Mouse (Mus musculus): ENCODE measurements around the gene Spata48.

Gene Spata48

GRCm38 (mm10) chr11:11461635-11462560 lies at the start of gene Spata48, which contains the start of gene Zpbp:
Spata48 (plus strand) TSS chr11:11462094.
Zpbp (minus strand) TSS chr11:11462408.
- in situ Hi-C loops (cut with MboI, MseI) = no loop called here

GRCm38 (mm10) chr11:11414188-11414587 lies 47.7 kb upstream of the Spata48 start:
- in situ Hi-C loops (cut with MboI, MseI) = no loop called here

- in situ Hi-C loops (cut with MboI, MseI) = no loop called here
Observed at GRCm38 (mm10) chr11:11417356-11417755, 44.5 kb upstream of the Spata48 start.

GRCm38 (mm10) chr11:11455037-11455436 lies 6.9 kb upstream of the Spata48 start:
- in situ Hi-C loops (cut with MboI, MseI) = loop anchor here (5.0 kb wide), 3 partner anchors 337 to 522 kb away; no protein-coding TSS in a partner anchor

- in situ Hi-C loops (cut with MboI, MseI) = no loop called here
Observed at GRCm38 (mm10) chr11:11462561-11462890, 632 bp downstream of the Spata48 start.

DNA sequence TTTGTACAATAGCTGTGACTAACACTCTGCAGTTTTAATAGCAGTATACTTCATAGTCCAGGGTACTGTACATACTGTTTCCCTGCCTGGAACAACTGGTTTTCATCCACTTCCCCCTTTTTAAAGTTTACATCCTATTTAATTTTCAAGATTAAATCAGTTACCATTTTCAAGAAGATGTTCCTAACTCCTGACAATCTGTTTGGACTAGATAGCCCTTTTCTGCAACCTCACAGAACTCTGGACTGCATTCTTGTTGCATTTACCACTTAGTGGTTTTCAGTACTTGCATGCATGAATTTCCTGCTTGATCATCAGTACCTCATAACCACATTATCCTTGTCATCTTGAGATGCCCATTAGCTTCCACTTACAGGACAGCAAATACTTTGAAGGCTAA lies 7.0 kb downstream of the Spata48 start:
- in situ Hi-C loops (cut with MboI, MseI) = no loop called here

DNA sequence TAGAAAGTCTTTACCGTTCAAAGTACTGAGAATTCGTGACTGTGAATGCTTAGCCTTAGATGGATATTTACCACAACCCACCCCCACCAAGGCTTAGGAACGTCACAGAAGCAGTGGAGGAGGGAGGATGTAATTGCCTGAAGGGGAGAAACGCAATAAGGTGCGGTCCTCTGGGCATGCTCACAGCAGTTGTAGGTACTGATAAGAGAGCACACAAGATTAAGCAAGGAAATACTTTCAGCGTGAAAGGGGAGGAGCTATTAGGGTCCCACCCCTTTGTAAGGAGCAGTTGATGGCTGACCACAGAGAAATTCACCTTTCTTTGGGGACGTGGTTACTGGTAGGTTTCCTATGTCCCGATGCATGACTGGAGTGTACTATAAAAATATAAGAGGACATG lies 22.5 kb downstream of the Spata48 start:
- in situ Hi-C loops (cut with MboI, MseI) = no loop called here

GRCm38 (mm10) chr11:11492044-11492443 lies 30.1 kb downstream of the Spata48 start:
- in situ Hi-C loops (cut with MboI, MseI) = no loop called here

DNA sequence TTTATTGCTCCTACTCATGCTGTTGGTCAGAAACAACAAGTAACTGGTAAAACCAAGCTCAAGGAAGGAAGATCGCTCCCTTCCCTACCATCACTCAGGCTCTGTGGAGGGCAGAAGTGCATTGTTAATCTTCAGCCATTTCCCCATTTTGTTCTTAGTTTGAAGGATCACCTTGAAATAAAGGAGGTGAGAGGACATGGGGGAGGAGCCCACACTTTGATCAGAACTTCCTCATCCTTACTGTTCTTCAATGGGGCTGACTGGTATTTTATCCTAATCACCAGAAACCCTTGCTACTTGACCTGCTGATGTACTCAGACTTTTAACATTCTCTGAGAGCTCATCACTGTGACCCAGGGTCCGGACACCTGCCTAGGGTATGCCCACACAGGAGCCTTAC lies 33.8 kb downstream of the Spata48 start:
- in situ Hi-C loops (cut with MboI, MseI) = loop anchor here in 1 of 2 experiments (5.0 kb wide), 1 partner anchor 252 kb away; no protein-coding TSS in a partner anchor

- in situ Hi-C loops (cut with MboI, MseI) = loop anchor here (5.0 kb wide), 3 partner anchors 57 to 247 kb away; no protein-coding TSS in a partner anchor
Observed at GRCm38 (mm10) chr11:11499944-11500343, 38.0 kb downstream of the Spata48 start.

- in situ Hi-C loops (cut with MboI, MseI) = no loop called here
Observed at GRCm38 (mm10) chr11:11506187-11506586, 44.3 kb downstream of the Spata48 start.

GRCm38 (mm10) chr11:11509413-11509812 lies 47.5 kb downstream of the Spata48 start:
- in situ Hi-C loops (cut with MboI, MseI) = no loop called here

GRCm38 (mm10) chr11:11512056-11512455 lies 50.2 kb downstream of the Spata48 start:
- in situ Hi-C loops (cut with MboI, MseI) = loop anchor here in 1 of 2 experiments (5.0 kb wide), 1 partner anchor 220 kb away; no protein-coding TSS in a partner anchor

DNA sequence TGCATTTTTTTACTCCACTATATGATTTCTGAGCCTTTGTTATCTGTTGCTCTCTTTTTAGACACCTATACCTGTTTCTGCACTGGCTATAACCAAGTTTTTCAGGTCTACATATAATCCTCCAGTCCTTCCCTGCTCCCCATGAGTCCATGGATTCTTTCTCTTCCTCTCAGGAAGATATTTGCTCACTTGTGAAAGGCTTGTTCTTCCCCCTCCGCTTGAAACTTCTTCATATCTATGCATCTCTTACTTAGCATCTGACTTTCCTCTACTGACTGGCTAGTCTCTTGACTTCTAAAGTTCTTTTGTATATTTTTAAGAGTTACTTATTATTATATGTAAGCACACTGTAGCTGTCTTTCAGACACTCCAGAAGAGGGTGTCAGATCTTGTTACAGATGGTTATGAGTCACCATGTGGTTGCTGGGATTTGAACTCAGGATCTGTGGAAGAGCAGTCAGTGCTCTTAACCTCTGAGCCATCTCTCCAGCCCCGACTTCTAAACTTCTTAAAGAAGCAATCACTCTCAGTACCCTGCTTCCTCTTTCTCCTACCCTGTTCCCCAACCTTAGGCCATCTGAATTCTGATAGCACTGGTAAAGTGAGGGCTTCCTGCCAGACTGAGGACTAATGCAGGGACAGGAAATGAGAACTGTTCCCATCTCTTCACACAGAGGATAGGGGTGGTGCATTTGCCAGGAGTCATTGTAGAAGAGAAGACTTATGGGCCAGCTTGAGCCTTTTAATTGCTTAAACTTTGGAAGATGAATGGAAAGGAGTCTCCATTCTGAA lies 51.3 kb downstream of the Spata48 start:
- in situ Hi-C loops (cut with MboI, MseI) = loop anchor here in 1 of 2 experiments (5.0 kb wide), 1 partner anchor 219 kb away; no protein-coding TSS in a partner anchor

- in situ Hi-C loops (cut with MboI, MseI) = loop anchor here in 1 of 2 experiments (5.0 kb wide), 1 partner anchor 217 kb away; no protein-coding TSS in a partner anchor
Observed at GRCm38 (mm10) chr11:11514920-11515319, 53.0 kb downstream of the Spata48 start.

- in situ Hi-C loops (cut with MboI, MseI) = no loop called here
Observed at GRCm38 (mm10) chr11:11517781-11518435, 56.0 kb downstream of the Spata48 start.

DNA sequence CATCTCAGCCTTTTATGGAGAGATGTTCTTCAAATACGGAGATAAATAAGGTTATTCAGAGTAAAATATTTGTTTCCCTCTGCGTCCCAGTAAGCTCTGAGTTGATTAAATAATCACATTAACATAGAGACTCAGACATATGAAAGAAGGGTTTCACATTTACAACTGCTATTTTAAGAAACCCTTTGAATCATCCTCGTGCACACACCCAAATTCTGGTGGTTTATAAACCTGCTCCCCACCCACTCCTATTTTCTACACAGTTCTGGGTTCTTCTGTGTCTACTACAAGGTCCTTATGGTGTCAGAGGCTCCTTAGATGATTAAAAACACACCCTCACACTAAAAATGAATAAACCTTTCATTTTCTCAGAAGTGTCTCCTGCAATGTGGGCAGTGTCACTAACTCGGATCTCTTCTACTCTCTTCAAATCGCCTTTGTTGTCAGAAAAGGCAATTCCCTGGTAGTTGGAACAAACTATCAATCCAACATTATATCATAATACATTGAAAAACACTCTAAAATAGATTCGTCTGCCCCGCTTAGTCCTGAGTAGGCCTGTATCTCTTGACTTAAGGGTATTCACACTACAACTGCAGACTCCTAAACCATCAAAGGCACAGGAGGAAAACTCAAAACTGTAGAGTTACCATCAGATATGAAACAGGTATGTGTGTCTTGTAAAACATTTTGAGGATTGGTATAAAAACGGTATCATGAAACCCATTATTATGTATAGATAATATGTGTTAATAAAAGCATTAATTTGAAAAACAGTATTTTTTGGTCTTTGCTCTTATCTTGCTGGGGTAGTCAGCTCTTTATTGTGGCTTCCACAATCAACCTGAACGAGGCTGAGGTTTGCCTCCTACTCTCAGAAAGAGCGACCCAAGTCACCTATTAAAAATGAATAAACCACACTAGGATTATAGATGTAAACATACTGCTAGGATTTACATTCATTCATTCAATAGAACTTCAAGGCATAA lies 57.7 kb downstream of the Spata48 start:
- in situ Hi-C loops (cut with MboI, MseI) = no loop called here

- in situ Hi-C loops (cut with MboI, MseI) = no loop called here
Observed at GRCm38 (mm10) chr11:11521908-11522441, 60.1 kb downstream of the Spata48 start.

- in situ Hi-C loops (cut with MboI, MseI) = no loop called here
Observed at GRCm38 (mm10) chr11:11528760-11529159, 66.9 kb downstream of the Spata48 start.

GRCm38 (mm10) chr11:11529165-11529564 lies 67.3 kb downstream of the Spata48 start:
- in situ Hi-C loops (cut with MboI, MseI) = no loop called here
